Mouse (Mus musculus): ENCODE measurements at regions not wholly inside any gene's neighbourhood (a gene's known extent, or its start where the extent isn't known, plus 50 kb on each side); places are given as distances from the start of the nearest gene placed in this dataset.

- Histone ChIP-seq H3K9ac (ENCODE audit: control insufficient read depth, low read depth, low read length, poor library complexity, severe bottlenecking) (no peak overlapping the region), H3K9me3 (replicated peaks; ENCODE audit: insufficient read depth, low read length) (no peaks in the 10 kb centered on the region), H3K27me3 (ENCODE audit: control insufficient read depth in 1 of 2, insufficient read depth in 2 of 2, low read length in 2 of 2) (no peaks in the 10 kb centered on the region), H3K27ac (ENCODE audit: control insufficient read depth, low read depth, low read length) (no peak overlapping the region), H3K79me2 (ENCODE audit: control insufficient read depth, insufficient read depth, low read length, poor library complexity) (no peaks in the 10 kb centered on the region), H3K36me3 (ENCODE audit: control insufficient read depth in 1 of 2, insufficient read depth in 2 of 2, low read length in 2 of 2) (no peaks in the 10 kb centered on the region), H3K4me3 (ENCODE audit: control insufficient read depth in 1 of 2, insufficient read depth in 1 of 2, low read depth in 2 of 2, low read length in 2 of 2) (no peak overlapping the region), H3K4me1 (ENCODE audit: control insufficient read depth in 1 of 2, insufficient read depth in 2 of 2, low read length in 2 of 2) (no peaks in the 10 kb centered on the region)
- TF ChIP-seq UBTF (IDR thresholded peaks at IDR 0.05; ENCODE audit: borderline replicate concordance, insufficient read depth, low read depth, low read length): no peak
- no peak for TF ChIP-seq TBP (IDR thresholded peaks at IDR 0.05; ENCODE audit: low read depth, low read length)
- TF ChIP-seq KAT2A (conservative IDR thresholded peaks at IDR 0.05; ENCODE audit: low read depth, low read length): no peak
- no peak for TF ChIP-seq GABPA (IDR thresholded peaks at IDR 0.05; ENCODE audit: low read depth, low read length)
- TF ChIP-seq USF2 (IDR thresholded peaks at IDR 0.05; ENCODE audit: borderline replicate concordance in 1 of 2, insufficient read depth in 1 of 2, low read depth in 1 of 2, low read length in 2 of 2): no peak
- no peak for TF ChIP-seq MAX (IDR thresholded peaks at IDR 0.05; ENCODE audit: low read length)
- no peak for TF ChIP-seq RAD21 (IDR thresholded peaks at IDR 0.05; ENCODE audit: low read depth, low read length)
- TF ChIP-seq TCF12 (IDR thresholded peaks at IDR 0.05; ENCODE audit: low read depth, low read length): no peak
- TF ChIP-seq ZMIZ1 (IDR thresholded peaks at IDR 0.05; ENCODE audit: low read depth, low read length): no peak
- no peak for TF ChIP-seq ZKSCAN1 (IDR thresholded peaks at IDR 0.05; ENCODE audit: low read depth, low read length)
- no peak for TF ChIP-seq E2F4 (IDR thresholded peaks at IDR 0.05; ENCODE audit: borderline replicate concordance, low read depth, low read length)
- no peak for TF ChIP-seq JUND (IDR thresholded peaks at IDR 0.05; ENCODE audit: low read depth, low read length)
- TF ChIP-seq CHD1 (IDR thresholded peaks at IDR 0.05; ENCODE audit: low read depth, low read length): no peak
- DNase-seq (ENCODE audit: low read depth, low spot score): no peak
These were observed 202.7 kb downstream of the Irs2 start for GRCm38 (mm10) chr8:10805405-10806151.

- Histone ChIP-seq H3K4me1 (ENCODE audit: control insufficient read depth in 1 of 2, insufficient read depth in 2 of 2, low read length in 2 of 2) (no peaks in the 10 kb centered on the region), H3K36me3 (ENCODE audit: control insufficient read depth in 1 of 2, insufficient read depth in 2 of 2, low read length in 2 of 2) (no peaks in the 10 kb centered on the region), H3K4me3 (ENCODE audit: control insufficient read depth in 1 of 2, insufficient read depth in 1 of 2, low read depth in 2 of 2, low read length in 2 of 2) (no peak overlapping the region), H3K9ac (ENCODE audit: control insufficient read depth, low read depth, low read length, poor library complexity, severe bottlenecking) (no peak overlapping the region), H3K9me3 (replicated peaks; ENCODE audit: insufficient read depth, low read length) (no peaks in the 10 kb centered on the region), H3K27ac (ENCODE audit: control insufficient read depth, low read depth, low read length) (no peak overlapping the region), H3K27me3 (ENCODE audit: control insufficient read depth in 1 of 2, insufficient read depth in 2 of 2, low read length in 2 of 2) (no peaks in the 10 kb centered on the region), H3K79me2 (ENCODE audit: control insufficient read depth, insufficient read depth, low read length, poor library complexity) (no peaks in the 10 kb centered on the region)
- no peak for TF ChIP-seq SIN3A (IDR thresholded peaks at IDR 0.05; ENCODE audit: low read length)
- no peak for TF ChIP-seq TAL1 (IDR thresholded peaks at IDR 0.05; ENCODE audit: low read length)
- no peak for DNase-seq (ENCODE audit: low read depth, low spot score)
These were observed 203.3 kb downstream of the Irs2 start for GRCm38 (mm10) chr8:10804974-10805373.
